Mouse (Mus musculus): ENCODE measurements at regions not wholly inside any gene's neighbourhood (a gene's known extent, or its start where the extent isn't known, plus 50 kb on each side); places are given as distances from the start of the nearest gene placed in this dataset.

GRCm38 (mm10) chr3:43339101-43339500, 1596.7 kb downstream of the D3Ertd751e start:
- H3K36me3 ChIP-seq (ENCODE audit: control insufficient read depth, insufficient read depth, low read length) = no peaks in the 10 kb centered on the region
- no peak for TF ChIP-seq CTCF (conservative IDR thresholded peaks at IDR 0.05; ENCODE audit: insufficient read depth, insufficient read length, low read depth, low read length)
- TF ChIP-seq POLR2A (IDR thresholded peaks at IDR 0.05; ENCODE audit: low read depth, low read length) = no peak
- no peaks in the 10 kb centered on the region for H3K4me1 ChIP-seq (ENCODE audit: control insufficient read depth, insufficient read depth, low read length)
- 81% methylated on average over 4 of the region's 4 CpGs for WGBS
- H3K27me3 ChIP-seq (replicated peaks; ENCODE audit: control insufficient read depth, insufficient read depth, low read length) = no peaks in the 10 kb centered on the region
- H3K4me3 ChIP-seq (ENCODE audit: insufficient read depth, low read depth, low read length) = no peak overlapping the region
- DNase-seq = no peak
- H3K27ac ChIP-seq (ENCODE audit: insufficient read depth, low read depth, low read length) = no peak overlapping the region

- peak; percentile 1 for DNase-seq
- 81% methylated on average over 1 of the region's 1 CpGs for WGBS
- 0 out of 2 replicates have a peak, but pooled peaks have one; percentile 15 for TF ChIP-seq CTCF (conservative IDR thresholded peaks at IDR 0.05; ENCODE audit: insufficient read depth, insufficient read length, low read depth, low read length)
- no peak for TF ChIP-seq POLR2A (IDR thresholded peaks at IDR 0.05; ENCODE audit: low read depth, low read length)
- Histone ChIP-seq H3K27me3 (replicated peaks; ENCODE audit: control insufficient read depth, insufficient read depth, low read length) (no peaks in the 10 kb centered on the region), H3K4me1 (ENCODE audit: control insufficient read depth, insufficient read depth, low read length) (no peaks in the 10 kb centered on the region), H3K27ac (ENCODE audit: insufficient read depth, low read depth, low read length) (no peak overlapping the region), H3K36me3 (ENCODE audit: control insufficient read depth, insufficient read depth, low read length) (no peaks in the 10 kb centered on the region), H3K4me3 (ENCODE audit: insufficient read depth, low read depth, low read length) (no peak overlapping the region)
Observed at GRCm38 (mm10) chr3:43342928-43343327, 1600.5 kb downstream of the D3Ertd751e start.

DNA sequence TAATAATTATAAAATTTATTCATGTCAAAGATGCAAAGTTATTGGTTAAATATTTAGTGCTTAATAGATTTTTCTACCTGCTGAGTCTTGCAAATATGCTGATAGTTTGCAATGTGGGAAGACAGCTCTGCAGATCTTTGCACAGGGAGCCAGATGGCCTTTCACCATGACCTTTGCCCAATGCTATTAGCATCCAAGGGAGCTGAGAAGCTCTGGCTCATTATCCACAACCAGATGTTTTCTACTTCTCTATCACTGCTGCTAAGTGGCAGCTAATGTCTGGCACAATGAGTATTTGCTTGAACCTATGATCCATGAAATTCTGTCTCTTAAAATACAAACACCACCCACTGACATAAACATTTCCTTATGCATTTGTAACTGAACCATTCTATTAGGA, 1610.4 kb downstream of the D3Ertd751e start:
- Histone ChIP-seq H3K4me1 (ENCODE audit: control insufficient read depth, insufficient read depth, low read length) (no peaks in the 10 kb centered on the region), H3K27ac (ENCODE audit: insufficient read depth, low read depth, low read length) (no peak overlapping the region), H3K36me3 (ENCODE audit: control insufficient read depth, insufficient read depth, low read length) (no peaks in the 10 kb centered on the region), H3K27me3 (replicated peaks; ENCODE audit: control insufficient read depth, insufficient read depth, low read length) (no peaks in the 10 kb centered on the region), H3K4me3 (ENCODE audit: insufficient read depth, low read depth, low read length) (no peak overlapping the region)
- DNase-seq = peak; percentile 1
- TF ChIP-seq CTCF (conservative IDR thresholded peaks at IDR 0.05; ENCODE audit: insufficient read depth, insufficient read length, low read depth, low read length) = no peak

GRCm38 (mm10) chr3:43358511-43358910, 1616.1 kb downstream of the D3Ertd751e start:
- Histone ChIP-seq H3K27ac (ENCODE audit: insufficient read depth, low read depth, low read length) (no peak overlapping the region), H3K4me1 (ENCODE audit: control insufficient read depth, insufficient read depth, low read length) (no peaks in the 10 kb centered on the region), H3K27me3 (replicated peaks; ENCODE audit: control insufficient read depth, insufficient read depth, low read length) (no peaks in the 10 kb centered on the region), H3K4me3 (ENCODE audit: insufficient read depth, low read depth, low read length) (no peak overlapping the region), H3K36me3 (ENCODE audit: control insufficient read depth, insufficient read depth, low read length) (no peaks in the 10 kb centered on the region)
- no peak for DNase-seq
- TF ChIP-seq POLR2A (IDR thresholded peaks at IDR 0.05; ENCODE audit: low read depth, low read length) = no peak
- TF ChIP-seq CTCF (conservative IDR thresholded peaks at IDR 0.05; ENCODE audit: insufficient read depth, insufficient read length, low read depth, low read length) = no peak
- 93% methylated on average over 1 of the region's 1 CpGs for WGBS

GRCm38 (mm10) chr3:43399893-43400292, 1657.5 kb downstream of the D3Ertd751e start:
- Histone ChIP-seq H3K27ac (ENCODE audit: insufficient read depth, low read depth, low read length) (no peak overlapping the region), H3K4me3 (ENCODE audit: insufficient read depth, low read depth, low read length) (no peak overlapping the region), H3K4me1 (ENCODE audit: control insufficient read depth, insufficient read depth, low read length) (no peaks in the 10 kb centered on the region), H3K27me3 (replicated peaks; ENCODE audit: control insufficient read depth, insufficient read depth, low read length) (no peaks in the 10 kb centered on the region), H3K36me3 (ENCODE audit: control insufficient read depth, insufficient read depth, low read length) (no peaks in the 10 kb centered on the region)
- no peak for DNase-seq
- TF ChIP-seq CTCF (conservative IDR thresholded peaks at IDR 0.05; ENCODE audit: insufficient read depth, insufficient read length, low read depth, low read length) = no peak
- no peak for TF ChIP-seq POLR2A (IDR thresholded peaks at IDR 0.05; ENCODE audit: low read depth, low read length)

- Histone ChIP-seq H3K36me3 (ENCODE audit: control insufficient read depth, insufficient read depth, low read length) (no peaks in the 10 kb centered on the region), H3K4me3 (ENCODE audit: insufficient read depth, low read depth, low read length) (no peak overlapping the region), H3K27me3 (replicated peaks; ENCODE audit: control insufficient read depth, insufficient read depth, low read length) (no peaks in the 10 kb centered on the region), H3K4me1 (ENCODE audit: control insufficient read depth, insufficient read depth, low read length) (no peaks in the 10 kb centered on the region), H3K27ac (ENCODE audit: insufficient read depth, low read depth, low read length) (no peak overlapping the region)
- WGBS = 79% methylated on average over 1 of the region's 1 CpGs
- no peak for DNase-seq
- TF ChIP-seq POLR2A (IDR thresholded peaks at IDR 0.05; ENCODE audit: low read depth, low read length) = no peak
- no peak for TF ChIP-seq CTCF (conservative IDR thresholded peaks at IDR 0.05; ENCODE audit: insufficient read depth, insufficient read length, low read depth, low read length)
Observed at GRCm38 (mm10) chr3:43424886-43425285, 1682.5 kb downstream of the D3Ertd751e start.

DNA sequence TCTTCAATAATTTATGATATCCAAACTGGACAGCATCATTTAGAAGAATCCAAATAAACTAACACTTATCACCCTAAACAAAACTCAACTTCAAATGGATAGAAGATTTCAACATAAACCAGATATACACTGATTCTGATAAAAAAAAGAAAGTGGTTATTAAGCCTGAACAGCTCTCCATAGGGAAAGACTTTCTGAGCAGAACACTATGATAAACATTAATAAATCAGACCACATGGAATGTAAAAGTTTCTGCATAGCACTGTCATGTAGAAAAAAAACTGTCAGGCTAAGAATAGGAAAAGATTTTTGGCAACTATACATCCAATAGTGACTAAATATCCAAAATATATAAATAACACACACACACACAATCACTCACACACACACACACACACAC, 1684.3 kb downstream of the D3Ertd751e start:
- no peak overlapping the region for H3K27ac ChIP-seq (ENCODE audit: insufficient read depth, low read depth, low read length)
- H3K4me3 ChIP-seq (ENCODE audit: insufficient read depth, low read depth, low read length) = no peak overlapping the region
- H3K4me1 ChIP-seq (ENCODE audit: control insufficient read depth, insufficient read depth, low read length) = no peaks in the 10 kb centered on the region
- H3K27me3 ChIP-seq (replicated peaks; ENCODE audit: control insufficient read depth, insufficient read depth, low read length) = no peaks in the 10 kb centered on the region
- no peaks in the 10 kb centered on the region for H3K36me3 ChIP-seq (ENCODE audit: control insufficient read depth, insufficient read depth, low read length)
- DNase-seq = no peak
- TF ChIP-seq CTCF (conservative IDR thresholded peaks at IDR 0.05; ENCODE audit: insufficient read depth, insufficient read length, low read depth, low read length) (no peak), POLR2A (IDR thresholded peaks at IDR 0.05; ENCODE audit: low read depth, low read length) (no peak)

Data from kidney, adult 2 months (tissue).